Comparison of ENCODE assay signal across 23 mouse cellular contexts in genomic region chr6:68370010-68370409, GRCm38 (mm10).
A peak's percentile ranks its signal among the peaks of the same experiment; 100 is the strongest.
DNase-seq lines count a peak whose midpoint lies in the region; ATAC-seq and TF ChIP-seq lines count a peak whose summit lies in the region.
"Had no signal": no experiment of that assay in that cellular context is flagged by ENCODE, and none has a peak within 500 bp of the region (broad histone marks: within the 10 kb centered on the region; RNA-seq: fewer than 3 reads in every experiment).

No protein-coding gene starts in this region.

- no peaks in the 10 kb centered on the region for H3K4me1 ChIP-seq in intestine, postnatal 0 days (replicated peaks; ENCODE audit: control insufficient read depth, insufficient read depth, low read length)
- no peaks in the 10 kb centered on the region for H3K4me1 ChIP-seq in intestine, embryonic 15.5 days (replicated peaks)
- no peaks in the 10 kb centered on the region for H3K4me1 ChIP-seq in midbrain, postnatal 0 days (ENCODE audit: insufficient read depth, low read length)
- no peaks in the 10 kb centered on the region for H3K4me1 ChIP-seq in midbrain, embryonic 11.5 days (ENCODE audit: control insufficient read depth, insufficient read depth, low read length)
- H3K4me1 ChIP-seq in MEL (ENCODE audit: control insufficient read depth in 1 of 2, insufficient read depth in 2 of 2, low read length in 2 of 2), result no peaks in the 10 kb centered on the region
- H3K4me1 ChIP-seq: embryonic facial prominence, embryonic 15.5 days; forebrain, embryonic 15.5 days; heart, embryonic 10.5 days; limb, embryonic 15.5 days; lung, embryonic 15.5 days had no signal

- peak; percentile 55 for TF ChIP-seq RAD21 in MEL (IDR thresholded peaks at IDR 0.05; ENCODE audit: low read depth, low read length)

- H3K27ac ChIP-seq in intestine, postnatal 0 days (ENCODE audit: low read depth, low read length), result no peak overlapping the region
- no peak overlapping the region for H3K27ac ChIP-seq in intestine, embryonic 15.5 days
- H3K27ac ChIP-seq in midbrain, postnatal 0 days (ENCODE audit: low read depth, low read length), result no peak overlapping the region
- H3K27ac ChIP-seq in midbrain, embryonic 11.5 days (ENCODE audit: low read depth, low read length), result no peak overlapping the region
- no peak overlapping the region for H3K27ac ChIP-seq in MEL (ENCODE audit: control insufficient read depth, low read depth, low read length)
- H3K27ac ChIP-seq: embryonic facial prominence, embryonic 15.5 days; forebrain, embryonic 15.5 days; heart, embryonic 10.5 days; limb, embryonic 15.5 days; liver, embryonic 14.5 days; lung, embryonic 15.5 days had no signal

- WGBS in intestine, postnatal 0 days, result 78% methylated on average over 6 of the region's 6 CpGs
- WGBS in intestine, embryonic 15.5 days, result 81% methylated on average over 6 of the region's 6 CpGs
- WGBS in midbrain, postnatal 0 days, result 82% methylated on average over 6 of the region's 6 CpGs
- 77% methylated on average over 6 of the region's 6 CpGs for WGBS in midbrain, embryonic 11.5 days

- TF ChIP-seq POLR2A in MEL (IDR thresholded peaks at IDR 0.05; ENCODE audit: control insufficient read depth in 1 of 2, insufficient read depth in 1 of 2, low read depth in 1 of 2, low read length in 2 of 2, poor library complexity in 1 of 2), result no peak

- DNase-seq in midbrain, postnatal 0 days (ENCODE audit: low spot score), result peak; percentile 5
- DNase-seq in midbrain, embryonic 11.5 days (ENCODE audit: low spot score, missing footprints), result no peak
- DNase-seq in MEL (ENCODE audit: low read depth, low spot score), result no peak
- peak; percentile 20 for DNase-seq in splenic B cell, adult 2 months (ENCODE audit: low read depth, low spot score)
- DNase-seq in left cerebral cortex, adult 8-10 months (ENCODE audit: low spot score in 2 of 2), result no peak
- DNase-seq: adrenal gland, postnatal 10 days; cerebellum, adult 8-10 months; gastrocnemius, postnatal 10 days; heart, postnatal 4 days; kidney, adult 2 months; kidney, postnatal 14 days; layer of hippocampus, postnatal 36 days; lung, postnatal 4 days; right cerebral cortex, postnatal 14 days had no signal

- no peak overlapping the region for H3K4me3 ChIP-seq in intestine, postnatal 0 days (ENCODE audit: low read depth, low read length)
- H3K4me3 ChIP-seq in intestine, embryonic 15.5 days (replicated peaks), result no peak overlapping the region
- no peak overlapping the region for H3K4me3 ChIP-seq in midbrain, postnatal 0 days (ENCODE audit: low read depth, low read length)
- H3K4me3 ChIP-seq in midbrain, embryonic 11.5 days (ENCODE audit: low read depth, low read length), result no peak overlapping the region
- no peak overlapping the region for H3K4me3 ChIP-seq in MEL (ENCODE audit: control insufficient read depth in 1 of 2, insufficient read depth in 1 of 2, low read depth in 2 of 2, low read length in 2 of 2)
- H3K4me3 ChIP-seq: embryonic facial prominence, embryonic 15.5 days; forebrain, embryonic 15.5 days; heart, embryonic 10.5 days; limb, embryonic 15.5 days; lung, embryonic 15.5 days had no signal

- TF ChIP-seq EP300 in MEL (IDR thresholded peaks at IDR 0.05; ENCODE audit: low read depth in 1 of 2, low read length in 2 of 2), result no peak

- no peaks in the 10 kb centered on the region for H3K79me2 ChIP-seq in MEL (ENCODE audit: control insufficient read depth, insufficient read depth, low read length, poor library complexity)

- no peak overlapping the region for H3K9ac ChIP-seq in intestine, postnatal 0 days (ENCODE audit: low read depth, low read length)
- no peak overlapping the region for H3K9ac ChIP-seq in intestine, embryonic 15.5 days
- H3K9ac ChIP-seq in midbrain, postnatal 0 days (replicated peaks; ENCODE audit: low read length, poor library complexity, severe bottlenecking), result no peak overlapping the region
- no peak overlapping the region for H3K9ac ChIP-seq in midbrain, embryonic 11.5 days (ENCODE audit: low read length)
- no peak overlapping the region for H3K9ac ChIP-seq in MEL (ENCODE audit: control insufficient read depth, low read depth, low read length, poor library complexity, severe bottlenecking)
- H3K9ac ChIP-seq: embryonic facial prominence, embryonic 15.5 days; forebrain, embryonic 15.5 days; limb, embryonic 15.5 days; liver, embryonic 14.5 days; lung, embryonic 15.5 days had no signal

- no peaks in the 10 kb centered on the region for H3K27me3 ChIP-seq in intestine, postnatal 0 days (replicated peaks; ENCODE audit: control insufficient read depth, insufficient read depth, low read length)
- no peaks in the 10 kb centered on the region for H3K27me3 ChIP-seq in intestine, embryonic 15.5 days (replicated peaks)
- H3K27me3 ChIP-seq in midbrain, postnatal 0 days (ENCODE audit: insufficient read depth, low read length), result no peaks in the 10 kb centered on the region
- H3K27me3 ChIP-seq in midbrain, embryonic 11.5 days (ENCODE audit: control insufficient read depth, insufficient read depth, low read length), result no peaks in the 10 kb centered on the region
- H3K27me3 ChIP-seq in MEL (ENCODE audit: control insufficient read depth in 1 of 2, insufficient read depth in 2 of 2, low read length in 2 of 2), result no peaks in the 10 kb centered on the region
- H3K27me3 ChIP-seq in splenic B cell, adult 2 months (ENCODE audit: control insufficient read depth, insufficient read depth, low read length, poor library complexity, severe bottlenecking), result no peaks in the 10 kb centered on the region; the same call in 1 of the 2 replicates
- H3K27me3 ChIP-seq: embryonic facial prominence, embryonic 15.5 days; forebrain, embryonic 15.5 days; limb, embryonic 15.5 days; lung, embryonic 15.5 days had no signal

- no peaks in the 10 kb centered on the region for H3K36me3 ChIP-seq in intestine, postnatal 0 days (ENCODE audit: control insufficient read depth, insufficient read depth)
- no peaks in the 10 kb centered on the region for H3K36me3 ChIP-seq in intestine, embryonic 15.5 days
- no peaks in the 10 kb centered on the region for H3K36me3 ChIP-seq in midbrain, postnatal 0 days (ENCODE audit: insufficient read depth, low read length)
- no peaks in the 10 kb centered on the region for H3K36me3 ChIP-seq in midbrain, embryonic 11.5 days (ENCODE audit: control insufficient read depth, insufficient read depth, low read length)
- H3K36me3 ChIP-seq in MEL (ENCODE audit: control insufficient read depth in 1 of 2, insufficient read depth in 2 of 2, low read length in 2 of 2), result no peaks in the 10 kb centered on the region
- H3K36me3 ChIP-seq in splenic B cell, adult 2 months (ENCODE audit: control insufficient read depth, insufficient read depth, low read length, poor library complexity, severe bottlenecking), result no peaks in the 10 kb centered on the region
- H3K36me3 ChIP-seq: embryonic facial prominence, embryonic 15.5 days; forebrain, embryonic 15.5 days; heart, embryonic 10.5 days; limb, embryonic 15.5 days; lung, embryonic 15.5 days had no signal

- no peaks in the 10 kb centered on the region for H3K9me3 ChIP-seq in intestine, postnatal 0 days (ENCODE audit: control insufficient read depth)
- no peaks in the 10 kb centered on the region for H3K9me3 ChIP-seq in intestine, embryonic 15.5 days
- no peaks in the 10 kb centered on the region for H3K9me3 ChIP-seq in midbrain, postnatal 0 days (ENCODE audit: low read length)
- H3K9me3 ChIP-seq in midbrain, embryonic 11.5 days (ENCODE audit: control insufficient read depth, low read length), result no peaks in the 10 kb centered on the region
- no peaks in the 10 kb centered on the region for H3K9me3 ChIP-seq in MEL (replicated peaks; ENCODE audit: insufficient read depth, low read length)
- H3K9me3 ChIP-seq: embryonic facial prominence, embryonic 15.5 days; forebrain, embryonic 15.5 days; heart, embryonic 10.5 days; limb, embryonic 15.5 days; lung, embryonic 15.5 days had no signal

- TF ChIP-seq CTCF in intestine, postnatal 0 days (IDR thresholded peaks at IDR 0.05; ENCODE audit: low read depth), result peak; percentile 41; the same call in 1 of the 2 replicates
- TF ChIP-seq CTCF in midbrain, postnatal 0 days (IDR thresholded peaks at IDR 0.05), result peak; percentile 47
- peak in 1 of 3 experiments; percentile 43; a peak in 2 of 6 replicates for TF ChIP-seq CTCF in MEL (IDR thresholded peaks at IDR 0.05 in 2 of 3, conservative IDR thresholded peaks at IDR 0.05 in 1 of 3; ENCODE audit: control insufficient read depth in 1 of 3, insufficient read depth in 1 of 3, low read depth in 2 of 3, low read length in 3 of 3, poor library complexity in 1 of 3, severe bottlenecking in 1 of 3)

- ATAC-seq in intestine, postnatal 0 days, result no peak
- no peak for ATAC-seq in intestine, embryonic 15.5 days
- ATAC-seq in midbrain, postnatal 0 days (ENCODE audit: low FRiP score), result no peak
- no peak; the same call in 1 of the 2 replicates for ATAC-seq in midbrain, embryonic 11.5 days (ENCODE audit: low FRiP score)
- no peak for ATAC-seq in activated CD4-positive, CD25-positive, alpha-beta regulatory T cell, adult 4 months
- ATAC-seq: forebrain, embryonic 15.5 days had no signal

- no peak overlapping the region for H3K4me2 ChIP-seq in intestine, postnatal 0 days (replicated peaks; ENCODE audit: low read depth)
- H3K4me2 ChIP-seq in intestine, embryonic 15.5 days (replicated peaks), result no peak overlapping the region
- no peak overlapping the region for H3K4me2 ChIP-seq in midbrain, postnatal 0 days (ENCODE audit: low read depth, low read length, poor library complexity, severe bottlenecking)
- no peak overlapping the region for H3K4me2 ChIP-seq in midbrain, embryonic 11.5 days
- H3K4me2 ChIP-seq: embryonic facial prominence, embryonic 15.5 days; forebrain, embryonic 15.5 days; limb, embryonic 15.5 days; lung, embryonic 15.5 days had no signal

TF ChIP-seq in MEL, 35 proteins besides CTCF, POLR2A, EP300 and RAD21:
- TF ChIP-seq SMC3 (IDR thresholded peaks at IDR 0.05; ENCODE audit: low read depth, low read length), result peak; percentile 31
- TF ChIP-seq MAZ (IDR thresholded peaks at IDR 0.05; ENCODE audit: low read depth, low read length), result no peak

Comparison
In these comparisons a context has a peak if more than half of its experiments do, and no peak if none do; other contexts are left out.
1. DNase-seq: peak in midbrain, postnatal 0 days (single experiment) and splenic B cell, adult 2 months (single experiment); none in midbrain, embryonic 11.5 days (single experiment), MEL (single experiment) and left cerebral cortex, adult 8-10 months (0 of 2).